Mouse (Mus musculus) heart, postnatal 0 days (tissue): ENCODE data around the gene Olfr65.

Source experiments
- CTCF ChIP-seq: IDR thresholded peaks from 2 replicates; pipeline ENCODE4 v1.5.1; 2016; ENCODE audit warnings: antibody characterized with exemption, control low read depth, low read depth
- EP300 ChIP-seq: IDR thresholded peaks from 2 replicates; pipeline ENCODE4 v1.6.1; 2016; ENCODE audit warnings: antibody characterized with exemption, low read depth

DNA sequence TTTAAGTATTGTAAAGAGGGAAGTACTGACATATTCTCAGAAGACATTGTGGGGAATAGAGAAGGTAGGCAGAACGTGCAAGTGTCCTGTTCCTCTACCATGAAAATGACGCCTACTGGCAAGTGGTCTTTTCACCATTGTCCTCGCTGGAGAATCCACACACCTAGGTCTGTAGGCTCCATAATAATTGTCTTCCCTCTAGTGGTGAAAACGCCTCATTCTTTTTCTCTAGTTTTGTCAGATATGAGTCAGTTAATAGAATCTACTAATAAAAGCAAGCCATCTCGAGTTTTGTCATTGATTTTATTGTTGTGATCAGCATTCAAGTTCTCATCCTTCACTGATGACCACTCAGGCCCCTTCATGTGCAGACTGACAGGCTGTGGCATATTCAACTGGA, 28.8 kb upstream of the Olfr65 start:
- TF ChIP-seq CTCF: no peak
- TF ChIP-seq EP300: no peak
